Mouse (Mus musculus): ENCODE results near the gene Gm36028. TPM values are rescaled to one million over a fixed set of nuclear protein-coding genes. Genes with fewer than 3 reads are reported as not detected.

Gene Gm36028
- polyA plus RNA-seq, 1 experiment, result 0.25 TPM

DNA sequence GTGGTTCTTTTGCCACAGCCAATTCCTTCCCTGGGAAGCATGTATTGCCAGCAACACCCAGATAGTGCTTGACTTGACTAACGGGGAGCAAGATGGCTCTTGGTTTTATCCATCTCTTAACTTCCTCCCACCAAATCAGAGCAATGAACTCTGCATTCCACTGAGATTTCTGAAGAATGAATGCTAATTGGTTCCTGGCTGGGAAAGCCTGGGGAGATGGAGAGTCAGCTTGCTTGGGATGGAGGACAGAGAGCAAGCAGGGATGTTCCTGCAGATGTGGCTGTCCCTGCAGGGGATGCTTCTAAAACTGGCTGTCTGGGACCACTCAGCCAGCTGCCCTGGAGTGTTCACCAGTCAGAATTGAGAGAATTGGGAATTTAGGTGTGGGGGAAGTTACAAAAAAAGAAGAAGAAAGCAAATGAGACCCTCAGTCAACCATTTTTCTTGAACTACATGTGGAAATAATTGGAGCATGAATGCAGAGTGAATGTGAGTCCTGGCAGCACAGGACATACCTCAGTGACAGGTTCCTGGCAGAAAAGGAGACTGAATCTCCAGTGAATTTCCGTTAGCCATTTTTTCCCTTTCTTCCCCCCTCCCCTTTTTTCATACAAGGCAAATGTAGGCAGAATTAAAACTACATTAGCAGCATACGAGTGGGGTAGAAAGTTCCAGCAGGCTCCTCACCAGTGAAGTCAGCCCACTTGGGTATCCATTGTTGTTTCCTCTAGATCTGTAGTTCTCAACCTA lies 55.0 kb downstream of the Gm36028 start:
- no peak for DNase-seq (ENCODE audit: low read depth)
- no peak for TF ChIP-seq POLR2A (IDR thresholded peaks at IDR 0.05; ENCODE audit: borderline replicate concordance, extremely low read depth, insufficient read depth, insufficient read length, poor library complexity, severe bottlenecking)
- TF ChIP-seq CTCF (IDR thresholded peaks at IDR 0.05; ENCODE audit: borderline replicate concordance, extremely low read depth, insufficient read depth, insufficient read length), result no peak

GRCm38 (mm10) chr16:37803387-37803950 lies 57.5 kb downstream of the Gm36028 start:
- TF ChIP-seq CTCF (IDR thresholded peaks at IDR 0.05; ENCODE audit: borderline replicate concordance, extremely low read depth, insufficient read depth, insufficient read length) (no peak), POLR2A (IDR thresholded peaks at IDR 0.05; ENCODE audit: borderline replicate concordance, extremely low read depth, insufficient read depth, insufficient read length, poor library complexity, severe bottlenecking) (no peak)
- DNase-seq (ENCODE audit: low read depth), result no peak

GRCm38 (mm10) chr16:37802686-37803295 lies 58.2 kb downstream of the Gm36028 start:
- TF ChIP-seq CTCF (IDR thresholded peaks at IDR 0.05; ENCODE audit: borderline replicate concordance, extremely low read depth, insufficient read depth, insufficient read length) (no peak), POLR2A (IDR thresholded peaks at IDR 0.05; ENCODE audit: borderline replicate concordance, extremely low read depth, insufficient read depth, insufficient read length, poor library complexity, severe bottlenecking) (no peak)
- DNase-seq (ENCODE audit: low read depth), result peak; percentile 79

- no peak for TF ChIP-seq CTCF (IDR thresholded peaks at IDR 0.05; ENCODE audit: borderline replicate concordance, extremely low read depth, insufficient read depth, insufficient read length)
- TF ChIP-seq POLR2A (IDR thresholded peaks at IDR 0.05; ENCODE audit: borderline replicate concordance, extremely low read depth, insufficient read depth, insufficient read length, poor library complexity, severe bottlenecking), result no peak
- DNase-seq (ENCODE audit: low read depth), result no peak
Observed at GRCm38 (mm10) chr16:37801097-37801496, 59.8 kb downstream of the Gm36028 start.

Other genes with a start within 250 kb of the Gm36028 start
- gene Ndufb4, start 206.7 kb downstream of the Gm36028 start, polyA plus RNA-seq (2012; rRNA removed), result 41.7 and 67.5 TPM in 2 replicates
- 54.2 and 79.7 TPM in 2 replicates for gene Fstl1, start 84.3 kb downstream of the Gm36028 start, polyA plus RNA-seq (2012; rRNA removed)
- gene Lrrc58, start 7.2 kb upstream of the Gm36028 start, polyA plus RNA-seq (2012; rRNA removed), result 21.9 and 32.2 TPM in 2 replicates
- 6.0 and 7.0 TPM in 2 replicates for gene Gpr156, start 55.4 kb upstream of the Gm36028 start, polyA plus RNA-seq (2012; rRNA removed)
- gene Gsk3b, start 227.9 kb upstream of the Gm36028 start, polyA plus RNA-seq (2012; rRNA removed), result 38.4 and 72.8 TPM in 2 replicates